Mouse (Mus musculus): Measurements from ENCODE around the gene Stk32c.

The Stk32c gene

DNA sequence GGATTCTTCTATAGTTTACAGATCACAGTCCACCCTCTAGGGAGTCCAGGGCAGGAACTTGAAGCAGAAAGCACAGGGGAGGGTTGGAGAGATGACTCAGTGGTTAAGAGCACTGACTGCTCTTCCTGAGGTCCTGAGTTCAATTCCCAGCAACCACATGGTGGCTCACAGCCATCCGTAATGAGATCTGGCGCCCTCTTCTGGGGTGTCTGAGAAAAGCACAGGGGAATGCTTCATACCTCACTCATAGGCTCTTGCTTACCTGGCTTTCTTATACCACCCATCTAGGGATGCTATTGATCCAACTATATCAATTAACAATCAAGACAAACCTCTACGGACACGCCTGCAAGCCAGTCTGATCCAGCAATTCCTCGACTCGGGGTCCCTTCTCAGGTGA lies 21.5 kb downstream of the Stk32c start:
- DNase-seq: no peak

DNA sequence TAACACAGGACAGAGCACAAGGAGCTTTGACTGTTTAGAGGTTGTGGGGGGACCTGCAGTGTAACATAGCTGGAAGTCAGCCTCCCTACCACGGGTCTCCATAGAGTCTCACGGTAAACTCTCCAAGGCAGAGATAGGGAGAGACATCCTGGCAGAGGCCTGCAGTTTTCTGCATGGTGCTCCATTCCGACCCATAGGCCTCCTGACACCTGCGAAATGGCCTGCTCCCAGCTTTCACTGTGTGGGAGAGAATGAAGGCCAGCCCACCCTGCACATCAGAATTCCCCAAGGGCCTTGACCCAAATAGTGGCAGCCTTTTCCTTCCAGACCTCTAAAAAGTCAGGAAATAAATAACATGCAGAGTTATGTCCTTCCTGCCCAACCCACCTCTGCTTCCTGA lies 22.5 kb downstream of the Stk32c start:
- DNase-seq: no peak

DNA sequence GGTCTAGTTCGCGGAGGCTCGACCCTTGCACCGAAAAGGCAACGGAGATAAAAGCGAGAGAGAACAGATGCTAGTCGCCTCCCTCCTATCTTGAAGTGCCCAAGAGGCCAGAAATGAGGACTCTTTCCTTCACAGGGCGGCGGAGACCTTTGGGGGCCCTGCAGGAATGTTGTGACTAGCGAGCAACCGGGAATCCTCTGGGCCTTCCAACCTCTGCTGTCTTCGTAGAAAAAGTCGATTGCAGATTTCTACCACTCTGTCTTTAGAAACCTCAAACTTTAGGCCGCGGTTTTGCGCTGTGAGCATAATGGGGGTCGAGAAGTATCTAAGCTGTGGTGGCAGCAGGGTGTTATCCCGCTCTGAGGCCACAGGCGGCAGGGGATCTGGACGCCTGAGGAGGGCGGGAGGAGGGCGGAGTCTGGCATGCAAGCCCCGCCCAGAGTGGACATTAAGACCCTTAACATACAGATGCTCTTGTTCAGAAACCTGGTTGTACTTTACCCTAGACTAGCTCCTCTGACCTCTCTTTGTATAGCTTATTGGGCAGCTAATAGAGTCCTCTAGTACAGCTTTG lies 24.4 kb downstream of the Stk32c start:
- DNase-seq: no peak

DNA sequence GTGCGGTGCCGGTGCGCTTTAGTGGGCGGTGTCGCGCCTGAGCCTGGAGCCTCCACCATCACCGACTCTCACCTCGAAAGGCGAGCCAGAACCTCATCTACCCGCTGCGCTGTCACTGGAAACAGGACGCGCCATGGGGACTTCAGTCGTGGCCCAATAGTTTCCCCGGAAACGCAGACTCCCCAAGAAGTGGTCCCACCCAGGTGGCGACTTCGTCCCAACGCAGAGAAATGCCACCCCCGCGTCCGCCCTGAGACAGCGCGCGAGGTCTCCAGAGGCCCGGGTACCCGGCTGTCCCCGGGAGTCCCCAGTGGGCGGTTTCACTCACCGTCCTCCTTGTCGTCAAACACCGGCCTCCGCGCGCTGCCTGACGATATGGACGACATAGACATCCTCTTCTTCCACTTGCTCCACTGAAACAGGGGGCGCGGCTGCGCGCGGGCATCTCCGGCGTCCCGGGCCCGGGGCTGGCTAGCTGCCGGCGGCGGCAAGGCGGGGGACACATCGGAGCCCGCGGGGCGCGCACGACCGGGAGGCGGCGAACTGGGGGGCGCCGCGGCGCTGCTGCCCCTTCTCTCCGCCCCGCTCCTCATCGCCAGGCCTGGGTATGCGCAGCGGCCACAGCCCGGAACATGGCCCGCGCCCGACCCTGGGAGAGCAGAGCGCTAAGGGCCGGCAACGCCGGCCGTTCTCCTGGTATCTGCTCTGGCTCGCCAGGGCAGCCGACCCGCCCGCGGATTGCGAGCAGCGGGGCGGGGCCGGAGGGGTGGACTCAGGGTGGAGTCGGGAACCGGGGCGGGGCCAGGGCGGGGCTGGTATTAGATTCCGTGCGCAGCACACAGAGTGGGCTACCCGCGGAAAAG lies 25.1 kb downstream of the Stk32c start:
- DNase-seq: peak; percentile 63

DNA sequence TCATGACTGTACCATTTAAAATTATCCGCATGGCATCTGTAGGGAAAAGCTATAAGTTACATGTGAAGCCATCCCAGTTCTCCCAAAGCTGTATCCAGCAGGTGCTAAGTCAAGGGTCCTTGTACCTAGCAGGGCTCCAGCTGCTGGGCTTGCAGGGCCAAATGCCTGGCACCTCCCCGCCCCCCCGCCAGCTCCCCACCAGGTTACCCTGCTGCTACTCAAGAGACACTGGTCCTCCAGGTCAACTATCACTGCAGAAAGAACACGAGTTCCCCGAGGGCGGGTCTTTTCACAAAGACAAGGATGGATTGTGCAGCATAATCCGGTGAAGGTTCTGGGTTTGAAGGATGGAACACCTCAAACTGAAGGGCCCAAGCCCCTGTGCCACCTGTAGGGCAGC lies 25.8 kb downstream of the Stk32c start:
- no peak for DNase-seq

DNA sequence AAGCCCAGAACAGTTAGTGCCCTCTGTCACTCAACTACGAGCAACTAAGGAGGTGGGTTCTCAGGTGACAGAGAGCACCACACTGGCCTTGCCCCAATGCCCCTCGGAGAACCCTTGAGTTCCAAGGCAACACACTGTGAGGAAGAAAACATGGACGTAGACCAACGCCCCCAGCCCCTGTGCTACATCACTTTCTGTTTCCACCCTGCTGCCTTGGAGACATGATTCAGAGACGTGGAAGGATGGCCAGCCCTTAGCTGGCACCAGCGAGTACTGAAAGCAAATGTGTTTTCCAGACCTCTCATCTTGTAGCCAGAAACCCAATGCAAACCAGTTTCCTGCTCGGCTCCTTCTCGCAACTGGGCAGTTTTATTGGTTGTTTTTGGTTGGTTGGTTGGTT lies 26.7 kb downstream of the Stk32c start:
- no peak for DNase-seq

DNA sequence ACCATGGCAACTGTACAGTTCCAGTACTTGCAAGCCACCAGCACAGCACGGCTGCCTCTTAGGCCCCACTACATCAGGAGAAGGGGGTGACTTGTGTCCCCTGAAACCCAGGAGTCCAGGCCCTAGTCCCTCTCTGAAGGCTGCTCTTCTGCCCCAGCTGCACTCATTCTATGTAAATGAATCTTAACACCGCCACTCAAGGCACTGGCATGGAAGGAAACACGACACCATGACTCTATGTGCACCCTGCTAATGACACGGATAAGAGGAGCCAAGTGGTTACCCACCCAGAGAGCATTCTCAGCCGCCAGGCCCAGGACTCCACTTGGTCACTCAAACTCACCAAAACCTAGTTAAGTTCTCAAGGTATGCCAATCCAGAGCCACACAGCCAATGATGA lies 27.1 kb downstream of the Stk32c start:
- DNase-seq: no peak

DNA sequence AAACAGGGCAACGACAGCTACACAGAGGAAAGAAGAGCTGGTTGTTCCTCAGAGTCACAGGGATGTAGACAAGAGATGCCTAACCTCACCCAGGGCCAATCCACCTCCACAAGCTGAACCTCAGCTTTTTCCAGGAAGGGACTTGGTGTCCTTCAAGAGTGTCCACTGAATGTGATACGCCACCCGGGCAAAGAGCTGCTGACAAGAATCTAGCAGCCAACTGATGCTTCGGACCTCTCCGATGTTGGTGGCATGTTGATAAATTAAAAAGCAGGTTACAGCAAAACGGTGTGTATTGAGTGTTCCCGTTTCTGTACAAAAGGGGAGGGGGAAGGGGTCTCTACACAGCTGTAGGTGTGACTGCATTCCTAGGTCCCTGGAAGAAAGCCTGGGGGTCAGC lies 28.3 kb downstream of the Stk32c start:
- no peak for DNase-seq

DNA sequence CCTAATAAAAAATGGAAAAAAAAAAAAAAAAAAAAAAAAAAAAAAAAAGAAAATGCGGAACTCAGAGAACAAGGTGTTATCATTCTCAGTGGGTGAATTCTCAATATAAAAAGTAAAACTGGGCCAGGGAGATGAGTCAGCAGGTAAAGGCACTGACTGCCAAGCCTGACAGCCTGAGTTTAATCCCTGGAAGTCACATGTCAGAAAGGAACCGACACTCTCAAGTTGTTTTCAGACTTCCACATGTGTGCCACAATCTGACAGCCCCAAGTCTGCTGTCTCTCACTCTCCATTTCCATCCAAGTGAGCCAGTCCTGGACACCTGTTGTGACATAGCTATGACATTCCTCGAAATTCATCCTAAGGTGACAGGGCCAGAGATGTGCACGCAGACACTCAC lies 28.7 kb downstream of the Stk32c start:
- DNase-seq: no peak

DNA sequence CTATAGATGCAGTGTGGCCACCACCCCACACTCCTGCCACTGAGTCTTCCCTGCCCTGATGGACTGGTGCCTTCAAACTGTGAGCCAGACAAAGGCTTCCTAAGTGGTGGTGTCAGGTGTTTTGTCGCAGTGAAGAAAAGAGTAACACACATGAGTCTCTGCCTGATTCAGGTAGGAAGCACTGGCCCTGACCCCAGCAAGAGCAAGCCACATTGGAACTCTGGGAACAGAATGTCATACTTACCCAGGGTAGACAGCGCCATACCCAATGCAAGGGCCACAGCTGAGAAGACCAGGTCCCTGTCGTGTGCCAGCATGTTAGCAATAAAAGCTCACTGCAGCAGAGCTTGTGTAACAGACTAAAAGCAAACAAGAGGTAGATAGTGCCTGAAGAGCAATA lies 33.0 kb downstream of the Stk32c start:
- DNase-seq: no peak

DNA sequence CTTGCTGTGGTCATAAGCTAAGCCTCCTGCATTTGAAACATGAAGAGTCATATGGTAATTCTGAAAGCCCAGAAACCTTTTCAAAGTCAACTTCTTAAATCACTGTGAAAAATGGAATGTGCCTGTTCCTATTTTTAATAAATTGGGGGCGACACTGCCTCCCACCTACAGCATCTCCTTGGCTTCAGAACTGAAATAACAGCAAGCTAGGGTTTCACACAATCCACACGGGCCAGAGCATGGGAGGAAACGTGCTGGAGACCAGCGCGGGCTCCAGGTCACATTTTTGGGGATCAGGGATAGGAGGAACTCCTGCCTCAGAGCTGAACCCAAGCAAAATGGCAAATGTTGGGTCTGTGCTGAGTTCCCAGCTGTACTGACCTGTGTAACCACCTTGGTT lies 33.8 kb downstream of the Stk32c start:
- no peak for DNase-seq

DNA sequence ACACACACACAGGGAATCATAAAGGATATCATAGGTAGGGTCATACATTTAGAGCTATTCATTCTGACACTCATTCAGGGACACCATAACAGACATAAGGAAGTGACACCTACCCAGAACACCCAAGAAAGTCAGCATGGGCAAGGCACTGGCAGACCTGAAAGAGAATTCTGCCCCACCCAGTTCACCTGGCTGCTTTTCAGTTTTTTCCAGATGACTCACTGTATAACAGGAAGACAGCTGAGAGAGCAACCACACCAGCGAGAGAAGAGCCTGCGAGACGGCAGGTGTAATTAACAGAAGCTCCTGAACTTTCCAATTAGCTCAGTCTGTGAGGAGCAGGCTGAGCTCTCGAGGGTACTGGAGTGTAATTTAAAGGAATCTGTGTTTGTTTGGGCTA lies 44.0 kb downstream of the Stk32c start:
- DNase-seq: no peak

DNA sequence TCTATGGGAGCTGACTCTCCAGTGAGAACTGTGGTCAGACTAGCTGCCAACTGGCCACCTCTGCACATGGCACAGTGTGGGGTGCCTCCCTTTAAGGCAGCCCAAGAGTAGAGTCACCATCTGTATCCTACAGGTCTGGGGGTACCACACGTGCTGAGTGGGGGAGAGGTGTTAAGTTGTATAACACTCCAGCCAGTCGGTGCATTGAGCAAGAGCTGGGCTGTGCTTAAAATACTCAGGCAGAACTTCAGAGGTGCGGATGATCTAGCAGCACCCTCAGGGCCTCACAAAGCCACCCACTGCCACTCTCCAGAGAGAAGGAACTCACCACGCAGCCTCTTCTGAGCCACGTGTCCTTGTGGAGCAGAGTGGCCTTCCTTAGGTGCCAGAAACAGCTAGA lies 48.7 kb downstream of the Stk32c start:
- DNase-seq: no peak

DNA sequence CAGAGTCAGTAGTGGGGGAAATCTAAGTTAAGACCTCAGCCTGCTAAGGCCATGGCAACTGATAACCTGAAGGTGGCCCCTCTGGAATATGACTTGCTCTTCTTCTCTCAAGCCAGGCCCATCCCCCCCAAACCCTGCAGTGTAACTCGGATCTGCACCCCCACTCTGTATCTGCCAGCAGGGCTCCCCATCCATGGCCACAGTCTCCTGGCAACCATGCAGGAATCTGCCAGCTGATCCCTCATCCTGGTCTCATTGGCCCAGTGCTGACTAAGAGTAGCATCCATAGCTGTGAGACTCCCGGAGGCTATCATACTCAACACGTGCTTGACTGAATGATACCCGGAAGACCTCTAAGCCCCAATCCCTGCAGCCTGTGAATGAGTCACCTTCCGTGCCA lies 54.2 kb downstream of the Stk32c start:
- DNase-seq: peak; percentile 13

DNA sequence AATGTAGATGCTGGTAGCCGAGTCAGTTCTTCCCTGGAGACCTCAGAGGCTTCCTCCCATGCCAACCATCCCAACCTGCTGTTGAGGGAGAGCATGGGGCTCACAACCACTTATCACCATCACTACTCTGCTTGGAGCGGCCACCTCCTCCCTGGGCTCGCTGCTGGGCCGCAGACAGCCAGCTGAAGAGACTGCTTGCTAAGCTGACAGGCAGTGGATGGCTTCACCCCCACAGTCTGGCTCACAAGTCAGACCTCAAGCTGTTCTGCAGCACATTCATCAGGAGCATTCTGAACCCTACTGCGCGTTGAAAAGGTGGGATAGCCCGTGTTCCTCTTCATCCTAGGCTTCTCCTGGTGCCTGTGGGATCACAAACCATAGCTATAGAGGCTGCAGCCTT lies 54.6 kb downstream of the Stk32c start:
- no peak for DNase-seq

DNA sequence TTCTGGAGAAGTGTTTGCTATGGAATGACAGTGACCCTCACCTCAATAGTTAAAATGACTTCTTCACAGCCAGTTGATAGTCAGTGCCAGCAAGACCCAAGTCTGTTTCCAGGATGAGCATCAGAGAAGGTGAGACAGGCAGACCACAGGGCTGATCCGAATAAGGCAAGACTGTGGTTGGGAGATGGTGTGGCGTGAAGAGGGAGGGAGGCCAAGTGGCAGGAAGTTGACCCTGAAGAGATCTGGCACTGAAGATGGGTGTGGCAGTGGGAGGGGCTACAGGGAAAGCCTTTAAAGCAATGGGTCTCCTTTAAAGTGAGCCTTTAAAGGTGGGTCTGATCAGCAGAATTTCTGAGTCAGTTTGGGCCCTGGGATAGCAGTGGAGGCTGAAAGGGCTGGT lies 55.6 kb downstream of the Stk32c start:
- no peak for DNase-seq

DNA sequence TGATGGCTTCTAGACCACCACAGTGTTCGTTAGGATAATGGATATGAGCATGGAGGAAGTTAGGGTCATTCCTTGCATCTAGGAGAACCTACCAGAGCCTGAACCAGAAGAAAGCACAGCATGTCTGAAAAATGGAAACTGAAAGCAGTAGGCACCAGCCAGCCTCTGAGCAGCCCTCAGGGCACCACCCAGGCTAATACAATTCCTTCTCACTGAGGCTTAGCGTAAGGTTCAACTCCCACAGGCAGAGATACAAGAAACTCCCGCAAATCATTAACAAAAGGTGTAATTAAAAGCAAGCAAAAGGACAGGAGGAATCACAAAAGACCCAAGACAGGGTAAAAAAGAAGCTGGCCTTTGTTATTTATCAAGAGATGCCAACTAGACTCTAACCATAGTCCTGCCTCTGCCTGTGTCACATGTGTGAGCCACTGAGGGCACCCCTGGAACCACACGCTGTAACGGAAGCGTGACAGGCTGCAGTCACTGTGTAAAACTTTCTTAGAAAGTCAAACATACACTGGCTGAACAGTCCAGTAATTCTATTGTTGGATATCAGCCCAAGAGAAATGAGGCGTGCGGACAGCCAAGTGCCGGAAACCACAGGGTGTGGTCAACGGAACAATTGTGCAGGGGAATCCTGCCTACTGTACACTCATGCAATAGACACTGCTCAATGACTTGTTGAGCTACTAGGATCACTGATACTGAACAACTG lies 56.6 kb downstream of the Stk32c start:
- DNase-seq: no peak

DNA sequence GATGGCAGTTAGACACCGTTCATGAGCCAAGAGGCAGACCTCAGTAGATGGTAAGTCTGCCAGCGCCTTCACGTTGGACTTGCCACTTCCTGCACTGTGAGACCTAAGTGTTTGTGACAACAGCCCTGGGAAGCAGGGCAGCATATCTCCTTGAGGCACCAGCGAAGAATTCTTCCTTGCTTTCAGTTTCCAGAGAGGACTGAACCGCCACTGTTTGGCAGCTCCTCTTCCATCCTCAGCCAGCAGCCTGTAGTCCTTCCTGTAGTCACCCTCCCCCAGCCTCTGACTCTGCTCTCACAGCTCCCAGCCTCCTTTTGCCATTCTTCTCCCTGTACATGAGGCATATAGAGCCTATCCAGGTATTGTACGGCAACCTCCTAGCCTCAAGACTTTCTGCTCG lies 60.2 kb downstream of the Stk32c start:
- no peak for DNase-seq

DNA sequence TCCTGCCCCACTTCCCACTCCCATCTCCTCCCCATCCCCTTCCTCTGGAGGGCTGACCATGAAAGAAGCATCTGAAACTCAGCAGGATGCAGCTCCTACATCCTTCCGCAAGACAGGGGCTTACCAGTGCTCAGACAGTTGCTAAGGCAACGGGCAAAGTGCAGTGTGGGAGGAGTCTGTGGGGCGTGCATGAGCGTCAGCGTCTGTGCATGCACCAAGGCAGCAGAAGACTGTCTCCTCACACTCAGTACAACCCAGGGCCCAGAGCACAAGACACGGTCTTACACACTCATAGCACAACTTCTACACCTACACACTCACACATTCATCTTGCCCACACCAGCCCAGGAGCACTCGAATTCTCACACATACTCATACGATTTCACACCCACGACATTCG lies 62.0 kb downstream of the Stk32c start:
- no peak for DNase-seq

DNA sequence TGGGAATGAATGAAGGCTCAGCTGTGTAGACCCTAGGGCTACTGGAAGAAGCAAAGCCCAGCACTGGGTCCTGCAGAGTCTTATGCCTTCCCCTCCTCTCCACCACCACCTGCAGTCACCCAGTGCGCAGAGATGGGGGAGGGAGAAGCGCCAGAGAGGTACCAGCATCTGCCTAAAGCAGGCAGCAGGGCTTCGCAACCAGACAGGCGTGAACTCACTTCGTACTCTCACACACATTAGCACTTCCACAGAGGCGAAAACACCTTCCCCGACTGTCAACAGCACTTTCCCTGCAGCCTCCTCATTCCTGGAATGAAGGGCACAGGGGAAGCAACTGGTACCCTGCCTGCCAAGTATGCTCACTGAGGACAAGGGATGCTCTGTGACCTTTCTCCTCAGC lies 63.7 kb downstream of the Stk32c start:
- no peak for DNase-seq

DNA sequence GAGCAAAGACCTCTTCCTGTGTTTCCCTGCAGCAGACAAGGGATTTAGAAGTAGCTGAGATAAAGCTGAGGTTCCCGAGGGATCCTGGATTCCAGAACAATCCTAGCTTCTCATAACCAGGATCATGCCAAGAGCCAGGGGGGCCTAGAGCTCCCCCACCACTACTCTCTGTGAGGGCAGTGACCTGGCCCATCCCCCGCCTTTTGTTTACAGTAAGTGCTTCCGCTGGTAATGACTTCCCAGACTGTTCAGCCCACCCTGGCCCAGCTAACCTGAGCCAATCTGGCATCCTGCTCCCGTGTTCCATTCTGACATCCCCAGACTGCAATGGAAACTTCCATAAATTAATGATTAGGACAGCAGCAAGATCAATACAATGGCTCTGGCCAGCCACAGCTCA lies 65.7 kb downstream of the Stk32c start:
- DNase-seq: no peak

DNA sequence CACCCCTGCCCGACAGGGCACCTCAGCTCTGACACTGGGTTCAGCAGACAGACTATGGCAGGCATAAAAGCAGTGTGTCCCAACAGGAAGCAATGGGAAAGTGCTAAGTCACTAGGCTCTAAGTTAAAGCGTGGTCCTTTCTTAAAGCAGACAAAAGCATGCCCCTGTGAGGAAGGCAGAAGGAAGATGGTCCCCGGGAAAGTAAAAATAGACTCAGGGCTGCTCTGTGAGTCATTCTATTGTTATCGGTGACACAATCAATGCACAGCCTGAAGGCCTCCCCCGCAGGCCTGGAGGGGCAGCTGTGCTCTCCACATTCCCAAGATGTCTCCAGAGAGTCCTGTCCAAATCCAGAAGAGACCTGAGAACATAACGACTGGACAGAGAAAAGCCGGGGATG lies 67.2 kb downstream of the Stk32c start:
- DNase-seq: no peak

DNA sequence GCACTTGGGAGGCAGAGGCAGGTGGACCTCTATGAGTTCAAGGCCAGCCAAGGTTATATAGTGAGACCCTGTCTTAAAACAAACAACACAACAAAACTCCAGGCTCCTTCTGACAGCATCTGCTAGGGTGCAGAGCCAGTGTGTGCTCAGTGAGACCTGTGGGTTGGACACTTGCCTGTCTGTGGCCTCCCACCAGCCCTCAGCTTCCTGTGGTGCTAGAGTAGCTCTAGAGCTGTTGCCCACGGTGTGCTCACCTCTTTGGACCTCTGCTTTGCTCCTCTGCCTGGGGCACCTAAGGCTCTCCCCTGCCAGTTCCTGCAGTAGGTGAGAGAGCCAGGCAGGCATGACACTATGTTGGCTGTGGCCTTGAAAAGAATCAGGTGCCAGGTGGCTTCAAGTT lies 69.3 kb downstream of the Stk32c start:
- no peak for DNase-seq

DNA sequence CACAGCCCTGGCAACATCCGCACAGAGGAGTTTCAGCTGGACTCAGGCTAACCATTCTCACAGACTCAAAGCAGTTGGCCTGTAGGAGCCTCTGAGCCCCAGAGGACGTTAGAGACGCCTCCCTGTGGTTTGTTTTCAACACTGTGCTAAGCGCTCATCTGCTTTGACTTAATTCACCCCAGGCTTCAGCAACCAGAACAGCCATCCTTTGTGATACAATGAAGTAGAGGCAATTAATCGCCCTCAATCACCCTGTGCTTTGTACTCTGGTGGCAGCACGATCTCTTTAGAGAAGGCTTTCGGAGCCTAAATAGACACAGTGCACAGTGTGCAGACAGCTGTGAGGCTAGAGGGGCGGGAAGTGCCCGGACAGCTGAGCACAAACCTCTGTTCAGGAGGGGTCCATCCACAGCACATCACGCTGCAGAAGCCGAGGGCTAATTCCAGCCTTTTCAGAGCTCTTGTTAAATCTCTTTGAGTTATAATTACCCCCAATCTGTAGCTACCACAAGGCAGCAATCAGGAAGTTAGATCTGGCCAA lies 73.1 kb downstream of the Stk32c start:
- no peak for DNase-seq
